Mouse (Mus musculus) stomach, postnatal 0 days (tissue): ENCODE results near the gene Stat2.

Experiments used
- CTCF ChIP-seq: IDR thresholded peaks from 2 replicates; pipeline ENCODE4 v1.5.1; 2016; ENCODE audit warnings: antibody characterized with exemption, low read depth, mild to moderate bottlenecking, moderate library complexity
- EP300 ChIP-seq: optimal IDR thresholded peaks from 2 replicates; pipeline ENCODE3; 2016; ENCODE audit warnings: antibody characterized with exemption

DNA sequence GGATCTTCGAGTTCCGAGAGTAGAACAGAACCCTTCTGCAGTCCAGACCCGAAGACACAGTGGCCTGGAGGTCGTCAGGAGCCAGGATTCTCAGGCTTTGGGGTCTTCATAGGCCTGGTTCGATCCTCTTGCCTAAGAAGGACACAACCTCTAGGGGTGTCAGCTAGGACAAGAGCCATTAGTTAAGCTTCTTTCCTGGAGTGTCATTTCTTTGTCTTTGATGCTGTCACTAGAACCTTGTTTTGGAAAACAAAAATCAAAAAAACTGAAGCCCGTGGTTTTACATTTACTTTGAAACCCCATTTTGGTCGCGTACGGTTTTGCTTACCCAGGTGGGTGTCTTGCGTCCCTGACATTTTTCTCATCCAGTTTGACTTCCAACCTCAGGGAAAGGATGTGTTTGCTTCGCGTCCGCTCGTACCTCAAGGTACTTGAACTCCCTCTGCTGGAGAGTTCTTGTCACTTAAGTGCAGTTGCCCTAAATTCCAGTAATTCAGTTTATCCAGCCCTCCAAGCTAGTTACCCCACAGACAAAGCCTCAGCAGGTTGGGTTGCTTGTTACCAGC lies 37.9 kb upstream of the Stat2 start:
- TF ChIP-seq CTCF (peak; percentile 87), EP300 (no peak)
